Mouse (Mus musculus) testis, adult 2 months (tissue): Measurements from ENCODE around the gene Adipoq.

Experiments used
- CTCF ChIP-seq: fragments of 200-500 bp; IDR thresholded peaks from 2 replicates; pipeline ENCODE4 v1.5.1; 2012; ENCODE audit warnings: low read depth, mild to moderate bottlenecking, inconsistent platforms, low read length, moderate library complexity; ENCODE audit not compliant: control insufficient read depth, insufficient read depth, insufficient replicate concordance
- POLR2A ChIP-seq: fragments of 200-500 bp; IDR thresholded peaks from 2 replicates; pipeline ENCODE4 v1.6.1; 2012; ENCODE audit warnings: low read depth, mild to moderate bottlenecking, inconsistent platforms, low read length, moderate library complexity; ENCODE audit not compliant: control insufficient read depth

DNA sequence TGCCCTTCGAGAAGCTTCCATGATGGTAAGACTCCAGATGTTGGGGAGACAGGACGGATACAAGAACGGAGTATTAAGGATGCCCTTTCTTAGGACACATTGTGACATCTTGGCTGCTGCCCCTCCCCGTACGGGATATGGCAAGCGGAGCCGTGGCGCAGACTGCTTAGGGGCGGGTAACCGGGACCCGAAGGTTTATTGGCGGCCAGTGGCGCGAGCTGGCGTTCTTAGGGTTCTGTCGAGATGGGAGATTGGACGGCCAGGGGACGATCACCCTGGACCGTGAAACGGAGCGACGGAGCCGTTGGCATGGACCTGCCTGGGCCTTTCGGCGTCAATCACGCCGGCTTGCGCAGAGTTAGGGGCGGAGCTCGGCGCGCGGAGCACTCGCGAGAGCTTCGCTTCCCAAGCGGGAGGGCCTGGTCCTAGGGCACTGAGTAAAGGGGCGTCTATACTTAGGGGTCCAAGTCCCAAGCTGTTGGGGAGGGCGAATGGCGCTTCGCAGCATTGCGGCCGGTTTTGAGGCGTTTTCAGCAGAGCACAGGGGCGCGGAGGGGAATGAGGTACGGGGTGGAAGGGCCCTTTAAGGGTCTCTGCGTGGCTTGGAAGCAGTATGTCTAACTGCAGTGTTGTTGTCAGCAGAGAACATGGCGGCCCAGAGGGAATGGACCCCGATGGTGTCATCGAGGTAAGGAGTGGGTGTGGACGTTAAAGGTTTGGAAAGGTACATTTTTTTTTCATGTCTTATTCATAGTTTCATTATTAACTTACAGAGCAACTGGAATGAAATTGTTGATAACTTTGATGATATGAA lies 38.2 kb upstream of the Adipoq start:
- TF ChIP-seq CTCF = no peak; the same call in 1 of the 2 replicates
- peak; percentile 76; the same call in 1 of the 2 replicates for TF ChIP-seq POLR2A
